Mouse (Mus musculus) right cerebral cortex, postnatal 4 days (tissue): ENCODE measurements around the gene Oxld1.

Experiments
- DNase-seq: peaks from one replicate; pipeline ENCODE4 v3.0.0-alpha.2; 2022

Oxld1 gene

GRCm38 (mm10) chr11:120472052-120472451 is 14.2 kb upstream of the Oxld1 start:
- DNase-seq = no peak

- DNase-seq = no peak
Observed at GRCm38 (mm10) chr11:120467736-120468092, 9.8 kb upstream of the Oxld1 start.

GRCm38 (mm10) chr11:120467051-120467735 is 9.3 kb upstream of the Oxld1 start, which contains the start of gene Arl16:
TSS of gene Arl16 (minus strand) at chr11:120467607.
- peak; percentile 92 for DNase-seq

GRCm38 (mm10) chr11:120465521-120465920 is 7.7 kb upstream of the Oxld1 start:
- DNase-seq = no peak

- DNase-seq = no peak
Observed at GRCm38 (mm10) chr11:120464365-120464764, 6.5 kb upstream of the Oxld1 start.

GRCm38 (mm10) chr11:120463536-120463935 is 5.7 kb upstream of the Oxld1 start:
- DNase-seq = no peak

GRCm38 (mm10) chr11:120458847-120459597 is 1.2 kb upstream of the Oxld1 start:
- DNase-seq = no peak

- DNase-seq = no peak
Observed at GRCm38 (mm10) chr11:120457370-120457769, 498 bp downstream of the Oxld1 start.

GRCm38 (mm10) chr11:120455413-120455812 is 2.5 kb downstream of the Oxld1 start:
- no peak for DNase-seq

- no peak for DNase-seq
Observed at GRCm38 (mm10) chr11:120454965-120455364, 2.9 kb downstream of the Oxld1 start.

GRCm38 (mm10) chr11:120453306-120453705 is 4.6 kb downstream of the Oxld1 start, which contains the start of gene Pde6g:
TSS of gene Pde6g (minus strand) at chr11:120453500.
- no peak for DNase-seq

- no peak for DNase-seq
Observed at GRCm38 (mm10) chr11:120452246-120452645, 5.6 kb downstream of the Oxld1 start.

- no peak for DNase-seq
Observed at GRCm38 (mm10) chr11:120447179-120447578, 10.7 kb downstream of the Oxld1 start.

- no peak for DNase-seq
Observed at GRCm38 (mm10) chr11:120445475-120445874, 12.4 kb downstream of the Oxld1 start.

GRCm38 (mm10) chr11:120444106-120444505 is 13.8 kb downstream of the Oxld1 start:
- no peak for DNase-seq

GRCm38 (mm10) chr11:120442765-120443280 is 15.0 kb downstream of the Oxld1 start:
- no peak for DNase-seq

GRCm38 (mm10) chr11:120442344-120442743 is 15.5 kb downstream of the Oxld1 start, which contains the start of gene Tspan10:
TSS of gene Tspan10 (plus strand) at chr11:120442644.
- no peak for DNase-seq

- DNase-seq = no peak
Observed at GRCm38 (mm10) chr11:120437857-120438385, 19.9 kb downstream of the Oxld1 start.

- DNase-seq = peak; percentile 87
Observed at GRCm38 (mm10) chr11:120437152-120437856, 20.6 kb downstream of the Oxld1 start, which contains the start of gene Nploc4. TSS of gene Nploc4 (minus strand) at chr11:120437708.

- DNase-seq = no peak
Observed at GRCm38 (mm10) chr11:120426727-120427126, 31.1 kb downstream of the Oxld1 start.

- peak; percentile 69 for DNase-seq
Observed at GRCm38 (mm10) chr11:120423569-120424295, 34.1 kb downstream of the Oxld1 start.
